Mouse (Mus musculus) spleen, postnatal 4 days (tissue): ENCODE measurements around the gene Agxt.

ENCODE experiments used
- DNase-seq, 2 experiments: peaks; one replicate each; pipeline ENCODE4 v3.0.0; 2022; ENCODE audit warnings: low spot score in 2 of 2

Agxt gene

DNA sequence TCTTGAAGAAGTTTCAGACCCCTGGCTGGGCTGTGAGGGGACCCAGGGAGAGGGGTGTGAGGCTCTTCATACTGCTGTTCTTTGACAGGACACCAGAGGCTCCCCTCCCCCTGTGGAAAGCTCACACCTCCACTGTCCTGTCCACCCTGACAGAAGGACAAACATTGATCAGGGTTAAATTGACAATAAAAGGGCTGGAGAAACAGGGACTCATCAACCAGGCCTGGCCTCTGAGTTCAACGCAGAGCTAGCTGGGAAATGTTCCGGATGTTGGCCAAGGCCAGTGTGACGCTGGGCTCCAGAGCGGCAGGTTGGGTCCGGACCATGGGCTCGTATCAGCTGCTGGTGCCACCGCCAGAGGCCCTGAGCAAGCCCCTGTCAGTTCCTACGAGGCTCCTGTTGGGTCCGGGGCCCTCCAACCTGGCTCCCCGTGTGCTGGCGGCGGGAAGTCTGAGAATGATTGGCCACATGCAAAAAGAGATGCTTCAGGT lies at the start of gene Agxt:
Agxt (plus strand) TSS at position 205 of the 491 bp plus-strand sequence.
- no peak for DNase-seq

DNA sequence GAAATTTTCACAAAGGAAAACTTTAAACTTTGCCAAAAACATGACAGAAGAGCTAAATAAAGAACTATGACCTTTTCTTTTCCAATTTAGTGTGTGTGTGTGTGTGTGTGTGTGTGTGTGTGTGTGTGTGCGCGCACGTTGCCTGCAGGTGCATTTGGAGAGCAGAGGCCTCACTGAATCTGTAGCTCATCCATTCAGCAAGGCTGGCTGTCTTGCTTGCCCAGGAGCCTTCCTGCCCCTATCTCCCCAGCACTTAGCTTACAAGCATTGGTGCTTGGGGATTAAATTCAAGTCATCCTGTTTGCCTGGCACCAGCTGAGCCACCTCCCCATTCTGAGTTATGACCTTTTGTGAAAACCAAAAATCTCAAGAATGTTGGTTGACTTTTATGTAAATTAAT lies 42.5 kb upstream of the Agxt start:
- no peak for DNase-seq

GRCm38 (mm10) chr1:93098956-93099355 lies 36.1 kb upstream of the Agxt start:
- DNase-seq, result no peak

- no peak for DNase-seq
These were observed 34.8 kb upstream of the Agxt start for GRCm38 (mm10) chr1:93100243-93100575.

GRCm38 (mm10) chr1:93100576-93101491 lies 34.2 kb upstream of the Agxt start:
- no peak for DNase-seq

DNA sequence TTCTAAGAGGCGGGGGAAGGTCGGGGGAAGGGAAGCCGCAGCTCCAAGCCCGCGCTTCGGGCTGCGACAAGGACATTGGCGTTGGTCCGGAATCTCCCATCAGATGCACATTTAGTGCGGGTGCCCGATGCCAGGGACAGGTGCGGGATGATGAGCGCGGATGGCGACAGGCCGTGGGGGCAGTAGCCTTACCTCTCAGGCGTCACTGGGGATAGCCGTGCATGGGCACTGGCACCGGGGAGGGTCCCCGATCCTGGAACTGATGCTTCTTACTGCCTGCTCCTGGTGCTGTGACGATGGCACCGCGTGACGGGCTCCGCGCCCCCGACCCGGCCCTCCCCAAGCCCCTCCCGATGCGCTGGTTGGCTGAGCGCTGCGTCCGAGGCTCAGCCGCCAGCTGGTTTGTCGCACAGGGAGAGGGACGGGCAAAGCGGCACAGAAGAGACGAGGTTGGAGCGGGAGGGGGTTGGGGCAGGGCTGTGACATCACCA lies 33.4 kb upstream of the Agxt start, which contains the start of gene Kif1a:
Kif1a (minus strand) TSS at position 381 of the 491 bp plus-strand sequence.
- no peak for DNase-seq

DNA sequence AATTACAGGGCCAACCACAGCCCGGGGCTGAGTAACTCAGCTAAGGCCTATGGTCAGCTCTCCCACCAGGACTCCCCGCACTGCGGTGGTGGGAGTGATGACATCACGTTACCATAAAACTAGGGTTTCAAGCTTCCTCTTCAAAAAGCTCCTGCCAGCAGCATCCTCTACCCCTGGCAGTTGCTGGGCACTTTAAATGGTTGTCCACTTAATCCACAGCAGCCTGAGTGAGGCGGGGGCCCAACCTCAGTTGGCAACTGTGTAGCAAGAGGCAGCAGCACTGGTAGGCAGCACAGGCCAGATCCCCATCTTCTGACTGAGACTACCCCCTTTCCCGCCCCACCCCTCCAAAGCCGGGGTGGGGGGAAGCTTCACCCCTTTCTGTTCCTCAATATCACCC lies 32.3 kb upstream of the Agxt start:
- no peak for DNase-seq

- DNase-seq, result no peak
These were observed 20.2 kb upstream of the Agxt start for GRCm38 (mm10) chr1:93114713-93115463.

- no peak for DNase-seq
These were observed 19.6 kb upstream of the Agxt start for GRCm38 (mm10) chr1:93115471-93115870.

GRCm38 (mm10) chr1:93118816-93119215 lies 16.2 kb upstream of the Agxt start:
- no peak for DNase-seq

DNA sequence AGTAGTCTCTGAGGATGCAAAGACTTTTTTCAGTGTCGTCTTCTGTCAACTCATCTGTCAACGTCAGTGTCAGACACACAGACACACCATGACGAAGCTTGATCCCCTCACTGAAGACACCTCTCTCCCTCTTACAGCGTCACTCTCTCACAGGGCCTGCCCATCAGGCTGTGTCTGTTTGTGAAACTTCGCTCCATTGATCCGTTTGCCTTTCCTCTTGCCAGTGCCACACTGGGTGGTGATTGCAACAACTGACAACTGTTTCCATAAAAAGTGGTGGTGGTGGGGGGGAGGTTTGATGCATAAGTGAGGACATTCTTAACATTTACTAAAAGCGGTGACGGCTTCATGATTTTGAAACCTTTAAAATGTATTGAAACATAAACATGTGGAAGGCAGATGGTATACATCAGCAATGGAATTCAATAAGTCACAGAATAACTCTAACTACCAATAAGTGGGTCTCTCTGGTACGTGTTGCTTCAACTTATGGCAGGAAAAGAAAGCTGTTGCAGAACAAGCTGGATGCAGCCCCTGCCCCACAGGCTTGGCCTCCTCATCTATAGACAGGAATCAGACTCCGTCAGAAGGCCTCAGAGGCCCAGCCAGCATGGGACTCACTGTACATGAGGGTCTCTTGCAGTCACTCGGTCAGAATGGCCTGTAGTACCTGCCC lies 11.7 kb upstream of the Agxt start:
- DNase-seq, result no peak

GRCm38 (mm10) chr1:93124066-93124465 lies 11.0 kb upstream of the Agxt start:
- DNase-seq, result no peak

- DNase-seq, result peak in 1 of 2 experiments; percentile 56
These were observed 9.8 kb upstream of the Agxt start for GRCm38 (mm10) chr1:93125256-93125655.

GRCm38 (mm10) chr1:93128209-93128608 lies 6.8 kb upstream of the Agxt start:
- peak in 1 of 2 experiments; percentile 51 for DNase-seq

GRCm38 (mm10) chr1:93128710-93129349 lies 6.2 kb upstream of the Agxt start:
- peak in 1 of 2 experiments; percentile 53 for DNase-seq

DNA sequence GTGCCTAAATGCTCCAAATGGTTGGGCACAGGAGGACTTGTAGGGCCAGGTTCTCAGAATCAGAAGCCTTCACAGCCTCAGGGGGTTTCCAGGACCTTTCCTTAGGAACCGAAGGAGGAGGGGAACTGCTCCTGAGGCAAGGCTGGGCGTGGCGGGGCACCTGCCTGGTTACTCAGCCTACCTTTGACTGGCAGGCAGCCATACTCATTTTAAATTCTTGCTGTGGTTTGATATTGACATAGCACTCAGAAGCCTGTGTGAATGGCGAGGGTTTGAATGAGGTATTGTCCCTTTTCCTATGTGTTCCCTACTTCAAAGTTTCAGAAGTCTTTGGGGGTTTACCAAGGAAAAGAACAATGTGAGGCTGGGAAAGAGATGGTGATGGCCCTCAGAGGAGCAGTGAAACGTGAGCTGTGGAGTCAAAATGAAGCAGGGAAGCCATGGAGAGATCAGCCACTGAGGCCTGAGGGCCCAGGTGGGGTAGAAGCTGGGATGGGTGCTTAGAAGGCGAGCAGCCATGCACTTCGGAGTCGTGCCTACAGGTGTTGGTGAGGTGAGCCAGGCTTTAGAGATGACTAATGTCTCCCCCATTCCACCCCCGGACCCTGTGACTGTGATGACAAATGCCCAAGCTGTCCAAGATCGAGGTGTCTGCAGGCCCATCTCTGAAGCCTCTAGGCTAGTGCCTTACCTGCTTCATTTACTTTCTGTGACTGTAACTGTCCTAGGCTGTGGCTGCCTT lies 4.6 kb upstream of the Agxt start:
- peak in 1 of 2 experiments; percentile 54 for DNase-seq

DNA sequence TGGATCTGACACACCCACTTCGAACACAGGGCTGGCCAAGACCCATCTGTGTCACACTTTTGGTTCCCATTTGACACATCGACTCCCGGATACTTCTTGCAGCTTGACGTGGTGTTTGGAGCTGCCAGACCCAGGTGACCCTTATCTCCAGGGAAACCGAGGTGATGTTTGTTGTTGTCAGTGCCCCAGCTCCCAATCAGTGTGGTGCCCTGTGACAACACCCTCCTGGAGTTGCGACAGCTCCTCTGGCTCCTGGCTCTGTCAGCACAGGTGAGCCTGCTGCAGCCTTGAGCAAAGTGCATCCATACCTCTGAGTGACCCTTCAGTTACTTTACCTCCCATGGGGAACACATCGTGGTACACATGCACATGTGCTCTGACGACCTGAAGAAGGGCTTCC lies 2.4 kb upstream of the Agxt start:
- DNase-seq, result no peak

DNA sequence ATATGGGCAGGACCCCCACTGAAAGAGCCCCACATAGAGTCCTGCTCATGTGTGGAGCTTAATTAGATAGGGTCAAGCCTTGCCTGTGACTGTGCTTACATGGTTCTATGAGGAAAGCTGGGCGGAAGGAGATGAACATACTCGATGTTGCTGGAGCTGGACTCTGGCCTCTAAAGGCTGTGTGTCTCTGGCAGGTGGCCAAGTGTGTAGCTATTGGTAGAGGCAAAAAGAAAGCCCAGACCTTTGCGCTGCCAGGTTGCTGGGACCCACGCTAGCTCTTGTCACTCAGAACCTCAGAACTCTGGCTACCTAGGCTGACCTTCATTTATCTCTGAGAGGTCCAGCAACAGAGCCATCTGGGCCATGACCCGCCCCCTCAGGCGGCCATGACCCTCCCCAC lies 3.5 kb downstream of the Agxt start:
- no peak for DNase-seq

DNA sequence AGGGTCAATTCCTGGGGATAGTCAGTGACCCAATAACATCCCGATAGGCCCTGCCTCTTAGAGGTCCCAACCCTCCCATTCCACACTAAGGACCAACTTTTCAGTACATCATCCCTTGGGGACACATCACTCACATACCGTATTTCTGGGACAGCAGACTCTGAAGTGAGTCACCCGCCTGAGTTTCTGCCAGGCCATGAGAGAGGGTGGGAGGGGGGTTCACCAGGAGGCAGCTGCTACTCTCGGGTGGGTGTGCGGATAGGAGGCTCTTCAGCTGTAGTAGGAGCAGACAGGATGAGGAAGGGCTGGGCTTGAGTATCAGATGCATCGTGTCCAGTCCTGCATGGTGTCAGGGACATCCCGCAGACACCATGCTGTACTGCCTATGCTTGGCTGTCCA lies 4.7 kb downstream of the Agxt start:
- DNase-seq, result no peak

GRCm38 (mm10) chr1:93142871-93143270 lies 7.8 kb downstream of the Agxt start:
- DNase-seq, result no peak

GRCm38 (mm10) chr1:93144176-93144575 lies 9.1 kb downstream of the Agxt start:
- DNase-seq, result no peak
